Comparison of ENCODE assay signal across 12 mouse cellular contexts in genomic region chr8:70495771-70496062, GRCm38 (mm10). TPM values are rescaled to one million over a fixed set of nuclear protein-coding genes. Genes with fewer than 3 reads are reported as not detected.
DNase-seq lines count a peak whose midpoint lies in the region; ATAC-seq lines count a peak whose summit lies in the region.
"Had no signal": no experiment of that assay in that cellular context is flagged by ENCODE, and none has a peak within 500 bp of the region (broad histone marks: within the 10 kb centered on the region; RNA-seq: fewer than 3 reads in every experiment).

No protein-coding gene starts in this region.

- H3K27me3 ChIP-seq in kidney, embryonic 16.5 days (ENCODE audit: insufficient read depth, low read length), result peaks cover 100% of the 10 kb centered on the region
- H3K27me3 ChIP-seq in forebrain, embryonic 13.5 days, result peaks cover 100% of the 10 kb centered on the region
- H3K27me3 ChIP-seq in midbrain, embryonic 14.5 days (ENCODE audit: control insufficient read depth, insufficient read depth, low read length), result peaks cover 92% of the 10 kb centered on the region
- H3K27me3 ChIP-seq: Patski had no signal

- ATAC-seq in kidney, embryonic 16.5 days (ENCODE audit: low FRiP score, low TSS enrichment), result no peak
- no peak for ATAC-seq in forebrain, embryonic 13.5 days
- no peak for ATAC-seq in midbrain, embryonic 14.5 days (ENCODE audit: low FRiP score, low TSS enrichment)
- ATAC-seq: Patski had no signal

- WGBS in kidney, embryonic 16.5 days, result 12% methylated on average over 9 of the region's 12 CpGs
- 6% methylated on average over 12 of the region's 12 CpGs for WGBS in forebrain, embryonic 13.5 days
- 6% methylated on average over 12 of the region's 12 CpGs for WGBS in midbrain, embryonic 14.5 days

- H3K27ac ChIP-seq in kidney, embryonic 16.5 days (ENCODE audit: low read length), result no peak overlapping the region
- H3K27ac ChIP-seq in forebrain, embryonic 13.5 days, result no peak overlapping the region
- H3K27ac ChIP-seq in midbrain, embryonic 14.5 days (replicated peaks; ENCODE audit: low read depth, low read length), result no peak overlapping the region

- H3K4me2 ChIP-seq in kidney, embryonic 16.5 days (replicated peaks; ENCODE audit: low read depth, low read length), result peak overlapping the region; percentile 24
- H3K4me2 ChIP-seq in forebrain, embryonic 13.5 days, result 0 out of 2 replicates have a peak overlapping the region, but pooled peaks have one; percentile 4
- peak overlapping the region; percentile 12; the same call in 1 of the 2 replicates for H3K4me2 ChIP-seq in midbrain, embryonic 14.5 days (ENCODE audit: low read length)

- peak; percentile 47 for DNase-seq in adrenal gland, postnatal 10 days
- DNase-seq in adrenal gland, adult 18-20 months (ENCODE audit: low spot score in 2 of 2), result no peak
- no peak for DNase-seq in kidney, adult 18-20 months
- DNase-seq in midbrain, embryonic 14.5 days, result no peak
- DNase-seq in left cerebral cortex, postnatal 4 days, result no peak
- no peak for DNase-seq in yolk sac, embryonic 10.5 days (ENCODE audit: low spot score)
- DNase-seq: heart, adult 11 months; kidney, adult 9 months had no signal

- intact Hi-C loops in left cerebral cortex, postnatal 4 days (cut with DNase I), result no loop called here

- peaks cover 41% of the 10 kb centered on the region for H3K4me1 ChIP-seq in kidney, embryonic 16.5 days (ENCODE audit: insufficient read depth, low read length)
- H3K4me1 ChIP-seq in forebrain, embryonic 13.5 days, result peaks cover 46% of the 10 kb centered on the region
- peaks cover 13% of the 10 kb centered on the region; the same call in 1 of the 2 replicates for H3K4me1 ChIP-seq in midbrain, embryonic 14.5 days (ENCODE audit: control insufficient read depth, insufficient read depth, low read length)

- no peaks in the 10 kb centered on the region for H3K9me3 ChIP-seq in kidney, embryonic 16.5 days (ENCODE audit: low read length)
- no peaks in the 10 kb centered on the region for H3K9me3 ChIP-seq in forebrain, embryonic 13.5 days (replicated peaks)
- no peaks in the 10 kb centered on the region; the same call in 1 of the 2 replicates for H3K9me3 ChIP-seq in midbrain, embryonic 14.5 days (ENCODE audit: control insufficient read depth, low read length)

- 0 out of 2 replicates have a peak overlapping the region, but pooled peaks have one; percentile 24 for H3K9ac ChIP-seq in kidney, embryonic 16.5 days (replicated peaks; ENCODE audit: low read length)
- no peak overlapping the region for H3K9ac ChIP-seq in forebrain, embryonic 13.5 days
- H3K9ac ChIP-seq in midbrain, embryonic 14.5 days (replicated peaks; ENCODE audit: low read length), result no peak overlapping the region

- H3K36me3 ChIP-seq in kidney, embryonic 16.5 days (ENCODE audit: insufficient read depth, low read length), result no peaks in the 10 kb centered on the region
- no peaks in the 10 kb centered on the region for H3K36me3 ChIP-seq in forebrain, embryonic 13.5 days (ENCODE audit: poor library complexity, severe bottlenecking)
- H3K36me3 ChIP-seq in midbrain, embryonic 14.5 days (ENCODE audit: control insufficient read depth, insufficient read depth, low read length), result no peaks in the 10 kb centered on the region

- H3K4me3 ChIP-seq in kidney, embryonic 16.5 days (ENCODE audit: low read length), result peak overlapping the region; percentile 45; the same call in 1 of the 2 replicates
- 0 out of 2 replicates have a peak overlapping the region, but pooled peaks have one; percentile 9 for H3K4me3 ChIP-seq in forebrain, embryonic 13.5 days
- no peak overlapping the region for H3K4me3 ChIP-seq in midbrain, embryonic 14.5 days (replicated peaks; ENCODE audit: low read depth, low read length)

RNA-seq across cellular contexts. Expression of gene Crlf1, which starts 2.8 kb away (rescaled TPM):
- total RNA-seq in adrenal gland, postnatal 10 days (2021), result under 1 TPM; 0.21 to 0.42 TPM
- total RNA-seq in adrenal gland, adult 18-20 months (2021), result 1 to 10 TPM in 1 of 2 experiments, under 1 TPM in 1; 0.74 to 1.6 TPM
- polyA plus RNA-seq in kidney, embryonic 16.5 days (2015; fragmentation: Nextera tagmentation; extraction: Ambion mirVana), result 29.3 and 30.7 TPM in 2 replicates
- polyA plus RNA-seq in forebrain, embryonic 13.5 days (2015; fragmentation: Nextera tagmentation; extraction: Ambion mirVana), result 0.86 and 0.92 TPM in 2 replicates
- polyA plus RNA-seq in midbrain, embryonic 14.5 days (2014; fragmentation: Nextera tagmentation; extraction: Ambion mirVana), result 2.1 and 3.0 TPM in 2 replicates
- 10 to 100 TPM; 22.3 to 32.3 TPM for total RNA-seq in left cerebral cortex, postnatal 4 days (2021)
- total RNA-seq: megakaryocyte progenitor cell, adult 5-6 weeks had no signal

RNA-seq across cellular contexts. Expression of gene Tmem59l, which starts 8.6 kb away (rescaled TPM):
- total RNA-seq in adrenal gland, postnatal 10 days (2021), result 1 to 10 TPM; 2.9 to 4.5 TPM
- 10 to 100 TPM; 20.4 to 26.4 TPM for total RNA-seq in adrenal gland, adult 18-20 months (2021)
- polyA plus RNA-seq in kidney, embryonic 16.5 days (2015; fragmentation: Nextera tagmentation; extraction: Ambion mirVana), result 6.5 and 7.0 TPM in 2 replicates
- 32.5 and 38.0 TPM in 2 replicates for polyA plus RNA-seq in forebrain, embryonic 13.5 days (2015; fragmentation: Nextera tagmentation; extraction: Ambion mirVana)
- 104 and 143 TPM in 2 replicates for polyA plus RNA-seq in midbrain, embryonic 14.5 days (2014; fragmentation: Nextera tagmentation; extraction: Ambion mirVana)
- total RNA-seq in left cerebral cortex, postnatal 4 days (2021), result 10 to 100 TPM; 65.7 to 80.3 TPM
- total RNA-seq: megakaryocyte progenitor cell, adult 5-6 weeks had no signal

RNA-seq across cellular contexts. Expression of gene Rex1bd, which starts 10.8 kb away (rescaled TPM):
- 100 to 1,000 TPM; 121 to 130 TPM for total RNA-seq in adrenal gland, postnatal 10 days (2021)
- total RNA-seq in adrenal gland, adult 18-20 months (2021), result 100 to 1,000 TPM; 155 to 174 TPM
- polyA plus RNA-seq in kidney, embryonic 16.5 days (2015; fragmentation: Nextera tagmentation; extraction: Ambion mirVana), result 133 and 135 TPM in 2 replicates
- polyA plus RNA-seq in forebrain, embryonic 13.5 days (2015; fragmentation: Nextera tagmentation; extraction: Ambion mirVana), result 150 and 154 TPM in 2 replicates
- polyA plus RNA-seq in midbrain, embryonic 14.5 days (2014; fragmentation: Nextera tagmentation; extraction: Ambion mirVana), result 152 and 190 TPM in 2 replicates
- total RNA-seq in left cerebral cortex, postnatal 4 days (2021), result 100 to 1,000 TPM; 109 to 116 TPM

RNA-seq across cellular contexts. Expression of gene Uba52, which starts 14.9 kb away (rescaled TPM):
- 1,000 to 10,000 TPM; 1,751 to 1,916 TPM for total RNA-seq in adrenal gland, postnatal 10 days (2021)
- total RNA-seq in adrenal gland, adult 18-20 months (2021), result 1,000 to 10,000 TPM; 1,449 to 1,570 TPM
- 869 and 882 TPM in 2 replicates for polyA plus RNA-seq in kidney, embryonic 16.5 days (2015; fragmentation: Nextera tagmentation; extraction: Ambion mirVana)
- polyA plus RNA-seq in forebrain, embryonic 13.5 days (2015; fragmentation: Nextera tagmentation; extraction: Ambion mirVana), result 812 and 920 TPM in 2 replicates
- 696 and 821 TPM in 2 replicates for polyA plus RNA-seq in midbrain, embryonic 14.5 days (2014; fragmentation: Nextera tagmentation; extraction: Ambion mirVana)
- 1,000 to 10,000 TPM; 1,115 to 1,131 TPM for total RNA-seq in left cerebral cortex, postnatal 4 days (2021)

RNA-seq across cellular contexts. Expression of gene Klhl26, which starts 18.9 kb away (rescaled TPM):
- 10 to 100 TPM; 14.0 to 15.1 TPM for total RNA-seq in adrenal gland, postnatal 10 days (2021)
- total RNA-seq in adrenal gland, adult 18-20 months (2021), result 10 to 100 TPM; 26.0 to 27.0 TPM
- 25.0 and 26.8 TPM in 2 replicates for polyA plus RNA-seq in kidney, embryonic 16.5 days (2015; fragmentation: Nextera tagmentation; extraction: Ambion mirVana)
- 15.3 and 16.4 TPM in 2 replicates for polyA plus RNA-seq in forebrain, embryonic 13.5 days (2015; fragmentation: Nextera tagmentation; extraction: Ambion mirVana)
- 24.2 and 27.2 TPM in 2 replicates for polyA plus RNA-seq in midbrain, embryonic 14.5 days (2014; fragmentation: Nextera tagmentation; extraction: Ambion mirVana)
- total RNA-seq in left cerebral cortex, postnatal 4 days (2021), result 10 to 100 TPM; 26.3 to 28.7 TPM

Comparison
In these comparisons a context has a peak if more than half of its experiments do, and no peak if none do; other contexts are left out.
1. RNA of gene Crlf1, which starts 2.8 kb away (total RNA-seq): 22.3 to 32.3 TPM in left cerebral cortex, postnatal 4 days; 0.74 to 1.6 TPM in adrenal gland, adult 18-20 months and 0.21 to 0.42 TPM in adrenal gland, postnatal 10 days; every median in the first group is over 4 times any median in the second.
2. Peak in every context shown above with its lines, with median percentiles within 50 percentile points of each other: H3K4me2 ChIP-seq.